Mouse (Mus musculus) adrenal gland, adult 2 months (tissue): ENCODE data around the gene Tbxa2r. TPM values are rescaled to one million over a fixed set of nuclear protein-coding genes. Genes with fewer than 3 reads are reported as not detected.

Source experiments
- DNase-seq: peaks from one replicate; pipeline ENCODE4 v3.0.0; 2021
- long read RNA-seq: library from polyadenylated mRNA; stranded (forward); transcript quantifications from one replicate; pipeline ENCODE4 v2.0.0, GENCODE M21; 2021
- polyA plus RNA-seq: library from polyadenylated mRNA; depleted of rRNA; stranded (reverse); fragments of >200 nt; gene quantifications from 2 replicates; pipeline ENCODE4 v1.2.3, GENCODE M21; 2012; rRNA removed
- total RNA-seq, 2 experiments: library from RNA; stranded (reverse); gene quantifications; 2 replicates each; pipeline ENCODE4 v1.2.3; 2021

The Tbxa2r gene
- total RNA-seq, result 10 to 100 TPM; 33.2 to 45.4 TPM
- polyA plus RNA-seq, result 137 and 154 TPM in 2 replicates
- long read RNA-seq, transcript Tbxa2r-201 (3 exons, 1,765 nt), result major isoform, 44 of 59 reads
- long read RNA-seq, partial matches to known transcripts, result 7 of 59 reads
- long read RNA-seq, other reads (novel, unspliced or antisense), result 4 of 59 reads

- DNase-seq, result peak; percentile 96
Observed at GRCm38 (mm10) chr10:81328386-81328785, at the start of gene Tbxa2r. TSS of gene Tbxa2r (plus strand) at chr10:81328731.

- no peak for DNase-seq
Observed at GRCm38 (mm10) chr10:81279496-81279895, 49.0 kb upstream of the Tbxa2r start.

- DNase-seq, result no peak
Observed at GRCm38 (mm10) chr10:81284189-81284588, 44.3 kb upstream of the Tbxa2r start.

GRCm38 (mm10) chr10:81284719-81285118, 43.8 kb upstream of the Tbxa2r start:
- no peak for DNase-seq

DNA sequence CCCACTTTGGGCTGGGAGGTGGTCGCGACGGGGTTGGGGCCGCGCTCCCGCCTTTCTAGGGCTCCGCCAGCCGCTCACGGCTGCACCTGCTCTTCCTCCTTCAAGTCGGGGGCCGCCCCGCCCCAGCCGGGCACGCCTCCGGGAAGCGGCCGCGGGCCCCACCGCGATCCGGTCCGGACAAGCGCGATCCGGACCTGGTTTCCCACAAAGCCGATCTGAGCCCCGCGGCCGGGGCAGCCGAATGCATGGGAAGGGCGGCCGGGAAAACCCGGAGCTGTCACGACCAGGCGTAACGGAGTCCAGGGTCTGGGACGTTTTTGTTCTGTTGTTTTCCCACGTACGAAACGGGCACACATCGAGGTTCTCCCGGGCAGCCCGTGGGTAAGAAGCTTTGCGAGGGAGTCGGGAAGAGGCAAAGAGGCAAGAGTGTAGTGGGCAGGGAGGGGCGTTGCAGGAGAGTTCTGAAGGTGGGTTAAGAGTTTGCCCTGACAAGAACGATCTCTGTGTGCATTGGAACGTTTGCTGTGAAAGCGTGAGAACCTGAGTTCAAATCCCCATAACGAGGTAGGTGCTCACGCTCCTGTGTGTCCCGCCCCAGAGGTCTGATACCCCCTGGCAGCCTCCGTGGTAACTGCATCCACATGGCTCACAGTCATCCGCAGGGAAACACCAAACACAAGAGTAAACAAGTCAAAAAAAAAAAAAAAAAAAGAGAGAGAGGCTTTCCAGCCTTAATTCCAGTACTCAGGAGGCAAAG, 42.7 kb upstream of the Tbxa2r start:
- DNase-seq, result peak; percentile 91

GRCm38 (mm10) chr10:81286586-81286985, 41.9 kb upstream of the Tbxa2r start:
- no peak for DNase-seq

GRCm38 (mm10) chr10:81287513-81288157, 40.9 kb upstream of the Tbxa2r start:
- no peak for DNase-seq

- DNase-seq, result no peak
Observed at GRCm38 (mm10) chr10:81288601-81289000, 39.9 kb upstream of the Tbxa2r start.

DNA sequence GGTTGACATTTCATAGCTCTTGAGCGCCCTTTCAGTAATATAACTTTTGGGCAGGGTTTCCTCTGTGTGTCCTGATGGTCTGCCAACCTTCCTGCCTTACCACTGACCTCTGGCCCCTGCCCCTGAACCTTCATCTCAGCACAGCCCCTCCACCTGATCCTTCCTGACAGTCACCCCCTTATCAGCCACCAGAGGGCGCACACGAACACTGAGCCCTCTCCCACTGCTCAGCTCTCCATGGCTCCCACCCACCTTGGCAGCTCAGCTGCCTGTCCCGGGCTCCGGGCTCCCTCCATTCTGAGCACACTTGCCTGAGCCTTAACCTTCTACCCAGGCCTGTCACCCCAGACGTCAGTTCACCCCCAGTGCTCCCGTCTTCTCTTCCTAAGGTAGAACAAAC, 39.3 kb upstream of the Tbxa2r start:
- peak; percentile 62 for DNase-seq

- no peak for DNase-seq
Observed at GRCm38 (mm10) chr10:81289811-81290210, 38.7 kb upstream of the Tbxa2r start.

- DNase-seq, result no peak
Observed at GRCm38 (mm10) chr10:81290698-81291460, 37.7 kb upstream of the Tbxa2r start.

- no peak for DNase-seq
Observed at GRCm38 (mm10) chr10:81291511-81292104, 36.9 kb upstream of the Tbxa2r start, which contains the start of gene Tjp3. TSS of gene Tjp3 (minus strand) at chr10:81291581.

GRCm38 (mm10) chr10:81292554-81293333, 35.8 kb upstream of the Tbxa2r start, which contains the start of gene Pip5k1c:
TSS of gene Pip5k1c (plus strand) at chr10:81292963.
- DNase-seq, result peak; percentile 100

GRCm38 (mm10) chr10:81293334-81294030, 35.0 kb upstream of the Tbxa2r start:
- DNase-seq, result no peak

GRCm38 (mm10) chr10:81294442-81294841, 34.1 kb upstream of the Tbxa2r start:
- DNase-seq, result no peak

DNA sequence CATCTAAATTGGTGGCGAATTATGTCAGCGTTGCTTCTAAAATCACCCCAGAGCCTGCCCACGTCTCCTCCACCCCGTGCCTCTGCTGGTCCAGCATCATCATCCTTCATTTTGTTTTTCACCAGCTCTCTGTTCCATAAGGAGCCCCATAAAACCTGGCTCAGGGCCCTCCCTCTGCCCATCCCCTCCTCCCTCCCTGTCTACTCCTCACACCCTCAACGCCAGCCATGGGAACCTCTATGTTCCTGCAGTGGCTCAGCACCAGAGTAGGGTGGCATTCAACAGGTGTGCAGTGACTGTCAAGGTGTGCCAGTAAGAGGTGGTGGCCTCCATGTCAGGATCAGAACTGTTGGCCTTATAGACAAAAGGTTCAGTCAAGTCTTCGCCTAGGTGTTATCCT, 33.3 kb upstream of the Tbxa2r start:
- DNase-seq, result no peak

- no peak for DNase-seq
Observed at GRCm38 (mm10) chr10:81297246-81297645, 31.3 kb upstream of the Tbxa2r start.

DNA sequence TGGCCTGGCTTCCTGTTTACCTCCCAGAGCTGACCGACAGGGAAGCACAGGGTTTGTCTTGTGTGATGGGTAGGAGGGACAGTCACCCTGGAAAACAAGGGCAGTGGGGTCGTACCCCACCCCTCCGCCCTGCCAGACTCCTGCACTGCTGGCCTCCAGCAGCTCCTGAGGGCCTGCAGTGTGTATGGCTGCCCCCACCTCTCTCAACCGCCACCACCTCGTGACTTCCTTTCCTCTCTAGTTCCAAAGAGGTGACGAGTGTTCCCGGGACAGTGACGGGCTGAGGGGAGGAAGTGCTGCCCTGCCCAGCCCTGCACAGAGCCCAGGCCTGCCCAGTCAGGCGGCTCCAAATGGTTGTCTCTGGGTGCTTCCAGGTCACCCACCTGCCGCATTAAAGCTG, 30.7 kb upstream of the Tbxa2r start:
- DNase-seq, result peak; percentile 71

GRCm38 (mm10) chr10:81298369-81299100, 30.0 kb upstream of the Tbxa2r start:
- no peak for DNase-seq
